Mouse (Mus musculus) limb, embryonic 10.5 days (tissue): ENCODE results near the gene Tns1. TPM values are rescaled to one million over a fixed set of nuclear protein-coding genes. Genes with fewer than 3 reads are reported as not detected.
A peak's percentile ranks its signal among the peaks of the same experiment; 100 is the strongest.

Experiments
- DNase-seq: peaks from one replicate; pipeline ENCODE4 v3.0.0-alpha.2; 2017; ENCODE audit warnings: low spot score
- H3K27ac ChIP-seq: fragments of 300-500 bp; sonication (generic); 2 replicates; pipeline ENCODE4 v1.5.1; 2016; ENCODE audit warnings: mild to moderate bottlenecking
- H3K27me3 ChIP-seq: fragments of 300-500 bp; sonication (generic); 2 replicates; pipeline ENCODE4 v1.6.1; 2016; ENCODE audit warnings: low read depth, mild to moderate bottlenecking; ENCODE audit not compliant: poor library complexity, severe bottlenecking
- H3K36me3 ChIP-seq: fragments of 300-500 bp; sonication (generic); 2 replicates; pipeline ENCODE4 v1.6.1; 2016; ENCODE audit warnings: mild to moderate bottlenecking, moderate library complexity
- H3K4me1 ChIP-seq: fragments of 300-500 bp; sonication (generic); 2 replicates; pipeline ENCODE4 v1.6.1; 2016
- H3K4me3 ChIP-seq: fragments of 300-500 bp; sonication (generic); 2 replicates; pipeline ENCODE4 v1.5.1; 2016; ENCODE audit warnings: mild to moderate bottlenecking, moderate library complexity
- H3K9me3 ChIP-seq: fragments of 300-500 bp; sonication (generic); replicated peaks from 2 replicates; pipeline ENCODE4 v1.6.1; 2016; ENCODE audit warnings: mild to moderate bottlenecking
- WGBS: fragments of 180-500 bp; shearing (Covaris S2); methylation state at CpG from one replicate; pipeline ENCODE4 v1.1.7; 2016; 5-methylcytosine and 5-hydroxymethylcytosine counted together
- polyA plus RNA-seq: library from polyadenylated mRNA; unstranded; fragments of >200 nt; fragmentation: Nextera tagmentation; extraction: Ambion mirVana; gene quantifications from 2 replicates; pipeline ENCODE4 v1.2.1, GENCODE M21; 2016

The Tns1 gene
- polyA plus RNA-seq, 1 experiment from 2014 or later, result 46.7 TPM

DNA sequence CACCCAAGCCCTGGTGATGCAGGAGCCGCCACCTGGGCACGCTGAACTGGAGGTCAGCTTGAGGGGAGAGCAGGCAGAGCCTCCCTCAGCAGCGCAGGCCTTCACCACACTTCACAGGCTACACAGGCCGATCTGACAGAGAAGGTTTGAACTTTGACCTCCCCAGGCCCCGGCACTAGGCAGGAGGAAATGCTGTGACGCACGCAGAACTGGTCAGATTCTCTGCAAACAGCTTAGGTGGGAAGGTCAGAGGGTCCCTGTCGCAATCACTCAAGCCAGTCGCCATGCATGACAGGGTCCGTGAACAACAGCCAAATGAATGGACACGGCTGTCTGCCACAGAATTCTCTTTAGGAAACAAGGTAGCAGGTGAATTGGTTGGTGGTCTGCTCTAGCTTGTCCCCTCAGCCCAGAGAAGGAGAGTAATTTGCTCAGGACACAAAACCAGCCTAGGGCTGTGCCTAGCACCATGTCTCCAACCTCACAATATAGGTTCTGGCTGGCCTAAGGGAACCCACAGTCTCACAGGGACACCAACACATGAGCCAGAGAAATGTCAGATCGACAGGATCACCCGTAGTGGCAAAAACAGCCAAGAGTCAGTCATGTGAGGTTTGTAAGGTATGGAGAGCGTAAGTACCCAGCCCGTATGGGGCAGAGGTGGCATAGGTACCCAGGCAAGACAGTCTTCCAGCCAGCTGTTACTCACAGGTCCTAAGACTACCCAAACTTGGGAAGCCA, 194.9 kb downstream of the Tns1 start:
- DNase-seq, result no peak
- Histone ChIP-seq H3K9me3 (no peaks in the 10 kb centered on the region), H3K4me3 (no peak overlapping the region), H3K4me1 (peaks cover 34% of the 10 kb centered on the region), H3K27ac (no peak overlapping the region), H3K36me3 (peaks cover 76% of the 10 kb centered on the region), H3K27me3 (no peaks in the 10 kb centered on the region)
- 46% methylated on average over 15 of the region's 15 CpGs for WGBS

DNA sequence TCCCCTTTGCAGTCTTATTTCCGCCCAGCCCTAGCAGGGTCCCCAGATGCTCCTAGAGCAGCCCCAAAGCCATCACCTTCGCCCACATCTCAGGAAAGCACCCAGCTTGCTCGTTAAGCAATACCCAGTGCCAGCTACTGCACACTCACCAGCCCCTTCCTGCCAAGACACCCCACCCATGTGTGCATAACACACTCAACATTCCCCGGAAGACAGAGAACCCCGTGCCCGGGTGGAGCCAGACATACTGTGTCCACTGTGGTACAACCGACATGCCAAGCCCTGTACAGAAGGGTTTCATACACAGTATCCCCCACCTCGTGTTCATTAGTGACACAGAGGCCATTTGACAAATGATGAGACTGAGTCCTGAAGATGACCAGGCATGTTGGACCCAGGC, 195.9 kb downstream of the Tns1 start:
- Histone ChIP-seq H3K4me1 (peaks cover 34% of the 10 kb centered on the region), H3K27me3 (no peaks in the 10 kb centered on the region), H3K9me3 (no peaks in the 10 kb centered on the region), H3K36me3 (peaks cover 83% of the 10 kb centered on the region), H3K4me3 (no peak overlapping the region), H3K27ac (0 out of 2 replicates have a peak overlapping the region, but pooled peaks have one; percentile 27)
- WGBS, result 90% methylated on average over 8 of the region's 8 CpGs
- no peak for DNase-seq

DNA sequence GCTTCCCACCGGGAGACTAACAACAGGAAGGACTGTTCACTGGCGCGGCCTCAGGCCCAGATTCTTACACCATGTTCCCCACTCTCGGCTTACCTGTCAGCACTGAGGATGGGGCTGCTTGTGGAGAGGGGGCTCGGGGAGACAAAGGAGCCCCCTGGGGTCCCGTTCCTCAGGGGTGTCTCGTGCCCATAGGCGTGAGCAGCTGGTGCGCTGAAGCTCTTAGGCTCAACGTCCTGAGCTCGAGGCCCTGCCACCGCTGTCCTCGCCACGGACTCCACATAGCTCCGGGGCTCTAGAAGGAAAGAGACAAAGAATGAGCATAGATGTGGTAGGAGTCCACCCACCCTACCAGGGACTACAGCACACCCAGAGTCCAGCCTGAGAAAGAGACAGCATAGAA, 196.4 kb downstream of the Tns1 start:
- peaks cover 84% of the 10 kb centered on the region for H3K36me3 ChIP-seq
- peaks cover 32% of the 10 kb centered on the region for H3K4me1 ChIP-seq
- H3K4me3 ChIP-seq, result no peak overlapping the region
- H3K27me3 ChIP-seq, result no peaks in the 10 kb centered on the region
- H3K9me3 ChIP-seq, result no peaks in the 10 kb centered on the region
- no peak for DNase-seq
- H3K27ac ChIP-seq, result 0 out of 2 replicates have a peak overlapping the region, but pooled peaks have one; percentile 27
- WGBS, result 86% methylated on average over 15 of the region's 15 CpGs

DNA sequence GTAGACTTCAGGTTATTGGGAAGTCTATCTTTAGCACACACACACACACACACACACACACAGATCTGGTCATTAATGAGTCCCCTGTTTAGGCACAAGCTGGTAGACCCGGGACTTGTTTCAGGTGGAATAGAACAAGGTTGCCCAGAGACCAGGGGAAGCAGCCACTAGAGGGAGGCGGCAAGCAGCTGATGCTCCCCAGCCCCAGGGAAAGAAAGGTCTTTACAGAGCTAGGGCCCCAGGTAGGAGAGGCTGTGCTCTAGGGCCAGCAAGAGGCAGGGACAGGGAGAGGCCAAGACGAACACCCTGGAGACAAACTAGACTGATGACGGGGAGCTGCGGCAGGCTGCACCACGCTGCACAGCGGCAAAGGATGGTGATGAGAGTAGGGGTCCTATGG, 198.0 kb downstream of the Tns1 start:
- no peaks in the 10 kb centered on the region for H3K27me3 ChIP-seq
- H3K27ac ChIP-seq, result no peak overlapping the region
- DNase-seq, result no peak
- H3K4me1 ChIP-seq, result peaks cover 27% of the 10 kb centered on the region
- H3K9me3 ChIP-seq, result no peaks in the 10 kb centered on the region
- peaks cover 94% of the 10 kb centered on the region for H3K36me3 ChIP-seq
- 70% methylated on average over 7 of the region's 7 CpGs for WGBS
- no peak overlapping the region for H3K4me3 ChIP-seq

DNA sequence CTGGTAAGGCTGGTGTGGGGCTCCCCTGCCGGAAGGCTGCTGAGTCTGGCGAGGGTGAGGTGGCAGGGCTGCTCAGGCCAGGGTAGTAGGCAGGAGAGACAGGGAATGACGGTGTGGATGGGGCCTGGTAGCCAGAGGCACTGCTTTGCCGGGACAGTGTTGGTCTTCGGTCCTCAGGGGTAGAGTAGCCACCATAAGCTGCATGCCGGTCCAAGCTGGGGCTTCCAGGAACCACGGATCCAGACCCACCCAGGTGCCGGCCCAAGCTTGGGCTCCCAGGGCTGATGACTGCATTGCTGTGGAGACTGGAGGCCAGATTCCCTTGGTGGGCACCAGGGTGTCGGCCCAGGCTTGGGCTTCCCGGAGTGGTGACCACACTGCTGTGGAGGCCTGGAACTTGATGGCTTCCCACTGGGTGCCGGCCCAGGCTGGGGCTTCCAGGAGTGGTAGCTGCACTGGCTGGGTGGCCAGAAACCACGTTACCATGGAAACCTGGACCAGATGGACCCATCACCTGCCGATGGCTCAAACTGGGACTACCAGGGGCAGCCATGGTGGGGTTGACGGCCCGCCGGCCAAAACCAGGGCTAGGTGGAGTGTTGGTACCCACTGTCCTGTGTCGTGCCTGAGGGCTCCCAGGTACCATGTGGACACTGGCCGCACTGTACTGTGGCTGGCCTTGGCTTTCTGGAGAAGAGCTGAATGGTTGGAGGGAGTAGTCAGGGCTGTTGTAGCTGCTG, 199.2 kb downstream of the Tns1 start:
- peaks cover 18% of the 10 kb centered on the region for H3K4me1 ChIP-seq
- WGBS, result 94% methylated on average over 18 of the region's 18 CpGs
- no peak overlapping the region for H3K4me3 ChIP-seq
- H3K36me3 ChIP-seq, result peaks cover 99% of the 10 kb centered on the region
- H3K9me3 ChIP-seq, result no peaks in the 10 kb centered on the region
- DNase-seq, result no peak
- H3K27ac ChIP-seq, result no peak overlapping the region
- no peaks in the 10 kb centered on the region for H3K27me3 ChIP-seq

- Histone ChIP-seq H3K36me3 (peaks cover 99% of the 10 kb centered on the region), H3K9me3 (no peaks in the 10 kb centered on the region), H3K27ac (0 out of 2 replicates have a peak overlapping the region, but pooled peaks have one; percentile 33), H3K4me1 (peaks cover 10% of the 10 kb centered on the region), H3K4me3 (no peak overlapping the region), H3K27me3 (no peaks in the 10 kb centered on the region)
- no peak for DNase-seq
- 93% methylated on average over 5 of the region's 5 CpGs for WGBS
Measured at GRCm38 (mm10) chr1:73924210-73924609, 200.0 kb downstream of the Tns1 start.

DNA sequence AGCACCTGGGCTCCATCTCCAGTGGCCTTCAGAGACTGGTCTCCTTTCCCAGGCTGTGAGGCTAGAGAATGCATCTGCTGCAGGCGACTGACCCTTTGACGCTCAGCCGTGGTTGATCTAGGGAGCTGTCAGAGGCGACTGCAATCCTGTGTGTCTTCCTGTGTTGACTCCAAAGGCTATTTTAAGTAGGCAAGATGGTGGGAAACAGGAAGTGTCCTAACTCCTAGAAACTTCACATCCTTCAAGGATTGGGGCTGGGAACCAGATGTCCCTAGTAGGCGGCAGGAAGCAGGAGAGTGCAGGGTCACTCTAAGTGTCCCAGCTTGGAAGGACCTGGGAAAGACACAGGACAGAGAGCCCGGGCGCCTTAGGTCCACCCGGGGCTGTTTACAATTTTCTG, 201.1 kb downstream of the Tns1 start:
- Histone ChIP-seq H3K4me1 (0 out of 2 replicates have a peak, but pooled peaks cover 2% of the 10 kb centered on the region), H3K4me3 (no peak overlapping the region), H3K9me3 (no peaks in the 10 kb centered on the region), H3K36me3 (peaks cover 98% of the 10 kb centered on the region), H3K27me3 (no peaks in the 10 kb centered on the region), H3K27ac (0 out of 2 replicates have a peak overlapping the region, but pooled peaks have one; percentile 10)
- DNase-seq, result no peak
- WGBS, result 56% methylated on average over 8 of the region's 8 CpGs

GRCm38 (mm10) chr1:73920701-73921100, 203.5 kb downstream of the Tns1 start:
- no peak overlapping the region for H3K27ac ChIP-seq
- H3K9me3 ChIP-seq, result no peaks in the 10 kb centered on the region
- WGBS, result 93% methylated on average over 8 of the region's 8 CpGs
- peaks cover 98% of the 10 kb centered on the region for H3K36me3 ChIP-seq
- H3K4me3 ChIP-seq, result no peak overlapping the region
- no peak for DNase-seq
- no peaks in the 10 kb centered on the region for H3K27me3 ChIP-seq
- peaks cover 2% of the 10 kb centered on the region; the same call in 1 of the 2 replicates for H3K4me1 ChIP-seq

GRCm38 (mm10) chr1:73919909-73920308, 204.3 kb downstream of the Tns1 start:
- Histone ChIP-seq H3K4me3 (no peak overlapping the region), H3K27me3 (no peaks in the 10 kb centered on the region), H3K4me1 (peaks cover 10% of the 10 kb centered on the region), H3K36me3 (peaks cover 98% of the 10 kb centered on the region), H3K27ac (no peak overlapping the region), H3K9me3 (no peaks in the 10 kb centered on the region)
- DNase-seq, result no peak
- WGBS, result 95% methylated on average over 3 of the region's 3 CpGs

DNA sequence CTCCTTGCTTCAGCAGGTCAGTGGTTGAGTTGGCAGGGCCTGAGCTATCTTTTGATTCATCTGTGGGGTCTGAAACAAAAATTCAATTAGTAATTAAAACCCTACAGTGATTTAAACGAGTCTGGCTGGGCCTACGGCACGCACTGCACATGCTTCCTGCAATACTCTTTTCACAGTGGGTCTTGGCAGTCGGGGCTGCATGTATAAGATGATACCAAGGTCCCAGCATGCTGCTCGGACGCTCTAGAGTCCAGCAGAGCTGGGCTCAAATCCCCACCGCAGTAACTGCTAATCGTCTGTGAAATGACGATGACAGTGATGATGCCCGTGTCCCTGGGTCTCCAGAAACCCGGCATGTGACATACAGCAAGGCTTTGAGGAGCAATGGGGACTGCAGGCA, 206.2 kb downstream of the Tns1 start:
- Histone ChIP-seq H3K27ac (no peak overlapping the region), H3K9me3 (no peaks in the 10 kb centered on the region), H3K4me1 (peaks cover 24% of the 10 kb centered on the region), H3K36me3 (peaks cover 97% of the 10 kb centered on the region), H3K27me3 (no peaks in the 10 kb centered on the region), H3K4me3 (no peak overlapping the region)
- 88% methylated on average over 11 of the region's 11 CpGs for WGBS
- no peak for DNase-seq

DNA sequence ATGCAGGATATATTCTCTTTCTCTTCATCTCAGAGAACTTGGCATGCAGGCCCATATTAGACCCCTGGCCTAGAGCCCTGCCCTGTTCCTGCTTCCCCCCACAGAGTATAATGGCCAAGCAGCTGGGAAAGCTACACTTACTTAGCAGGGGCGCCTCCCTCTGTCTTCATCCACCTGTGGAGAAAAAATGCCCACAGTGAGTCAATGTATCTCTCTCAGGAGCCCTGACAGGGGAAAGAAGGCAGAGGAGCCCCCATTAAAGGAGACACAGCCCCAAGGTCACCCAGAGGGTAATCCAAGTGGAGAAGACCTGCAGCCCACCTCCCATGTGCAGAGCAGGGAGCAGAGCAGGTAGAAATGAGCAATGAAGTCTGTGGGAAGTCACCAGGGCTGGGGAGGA, 208.0 kb downstream of the Tns1 start:
- DNase-seq, result no peak
- Histone ChIP-seq H3K4me3 (no peak overlapping the region), H3K9me3 (no peaks in the 10 kb centered on the region), H3K27me3 (no peaks in the 10 kb centered on the region), H3K4me1 (peaks cover 26% of the 10 kb centered on the region), H3K27ac (no peak overlapping the region), H3K36me3 (peaks cover 93% of the 10 kb centered on the region)
- WGBS, result 74% methylated on average over 1 of the region's 1 CpGs

- no peaks in the 10 kb centered on the region for H3K27me3 ChIP-seq
- H3K9me3 ChIP-seq, result no peaks in the 10 kb centered on the region
- H3K4me3 ChIP-seq, result no peak overlapping the region
- WGBS, result 72% methylated on average over 8 of the region's 8 CpGs
- H3K36me3 ChIP-seq, result peaks cover 85% of the 10 kb centered on the region
- 0 out of 2 replicates have a peak overlapping the region, but pooled peaks have one; percentile 36 for H3K27ac ChIP-seq
- peaks cover 26% of the 10 kb centered on the region for H3K4me1 ChIP-seq
- no peak for DNase-seq
Measured at GRCm38 (mm10) chr1:73915218-73916070, 208.8 kb downstream of the Tns1 start.
